In the genomic region with DNA sequence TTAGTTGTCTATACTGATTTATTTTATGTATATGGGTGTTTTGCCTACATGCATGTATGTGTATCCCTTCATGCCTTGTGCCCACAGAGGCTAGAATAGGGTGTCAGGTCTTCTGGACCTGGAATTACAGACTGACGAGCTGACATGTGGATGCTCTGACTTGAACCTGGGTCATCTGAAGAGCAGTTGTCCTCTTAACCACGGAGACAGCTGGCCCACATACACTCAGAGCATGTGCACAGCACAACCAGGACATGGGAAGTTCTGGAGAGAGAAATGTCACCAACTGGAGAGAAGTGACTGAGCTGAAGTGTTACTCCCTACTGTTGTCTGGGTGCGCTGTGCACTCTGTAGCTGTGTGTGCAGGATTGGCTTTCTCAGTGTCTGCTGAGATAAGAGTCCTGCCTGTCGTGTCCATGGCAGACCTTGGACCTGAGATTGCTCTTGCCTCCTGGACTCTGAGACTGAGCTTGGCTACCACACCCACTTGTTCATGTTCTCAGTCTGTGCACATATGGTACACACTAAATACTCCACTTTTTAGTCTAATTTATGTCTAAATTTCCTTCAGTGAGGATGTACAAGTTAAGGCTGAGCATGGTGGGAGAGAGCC, we compare ENCODE assay signal across 18 mouse cellular contexts.
"Had no signal": no experiment of that assay in that cellular context is flagged by ENCODE, and none has a peak within 500 bp of the region (broad histone marks: within the 10 kb centered on the region; RNA-seq: fewer than 3 reads in every experiment).

No protein-coding gene starts in this region.

- H3K4me1 ChIP-seq: limb, embryonic 10.5 days; lung, embryonic 15.5 days; megakaryocyte, embryonic 14.5 days; midbrain, embryonic 12.5 days had no signal

- ATAC-seq: hindbrain, postnatal 0 days; liver, embryonic 12.5 days; midbrain, embryonic 16.5 days had no signal

- H3K27ac ChIP-seq: hindbrain, postnatal 0 days; kidney, postnatal 0 days; layer of hippocampus, adult 2 months; limb, embryonic 10.5 days; liver, embryonic 12.5 days; lung, embryonic 15.5 days; macrophage; midbrain, embryonic 12.5 days had no signal

- DNase-seq: kidney, adult 11 months; kidney, adult 9 months; kidney, postnatal 36 days; lung, postnatal 14 days; right cerebral cortex, postnatal 25 days; spleen, adult 18-20 months; thymus, adult 18-20 months; thymus, postnatal 14 days had no signal

- H3K4me3 ChIP-seq: layer of hippocampus, adult 2 months; limb, embryonic 10.5 days; liver, embryonic 12.5 days; lung, embryonic 15.5 days; megakaryocyte, embryonic 14.5 days; midbrain, embryonic 12.5 days had no signal

- H3K27me3 ChIP-seq: liver, embryonic 12.5 days; lung, embryonic 15.5 days; megakaryocyte, embryonic 14.5 days; midbrain, embryonic 12.5 days had no signal

- H3K9ac ChIP-seq: liver, embryonic 12.5 days; lung, embryonic 15.5 days; midbrain, embryonic 12.5 days had no signal

- H3K9me3 ChIP-seq: limb, embryonic 10.5 days; liver, embryonic 12.5 days; lung, embryonic 15.5 days; megakaryocyte, embryonic 14.5 days; midbrain, embryonic 12.5 days had no signal

- H3K4me2 ChIP-seq: liver, embryonic 12.5 days; lung, embryonic 15.5 days; midbrain, embryonic 12.5 days had no signal
